Mouse (Mus musculus) liver, embryonic 15.5 days (tissue): ENCODE measurements around the gene Olfr458. TPM values are rescaled to one million over a fixed set of nuclear protein-coding genes. Genes with fewer than 3 reads are reported as not detected.
"Not testable (repeated sequence)": the region's sequence is repeated elsewhere in the genome, so short reads cannot be mapped to it uniquely, and the experiment has no call there.

Source experiments
- ATAC-seq: fragments of 200-750 bp; cut with Nextera tagmentation; 2 replicates; pipeline ENCODE4 v1.8.0; 2017; ENCODE audit warnings: moderate number of reproducible peaks, mild to moderate bottlenecking, moderate library complexity; ENCODE audit not compliant: insufficient read depth
- H3K27ac ChIP-seq: fragments of 300-500 bp; sonication (generic); replicated peaks from 2 replicates; pipeline ENCODE4 v1.5.1; 2015; ENCODE audit warnings: mild to moderate bottlenecking, inconsistent platforms
- H3K27me3 ChIP-seq: fragments of 300-500 bp; sonication (generic); 2 replicates; pipeline ENCODE4 v1.6.1; 2015; ENCODE audit warnings: mild to moderate bottlenecking, inconsistent platforms
- H3K36me3 ChIP-seq: fragments of 300-500 bp; sonication (generic); replicated peaks from 2 replicates; pipeline ENCODE4 v1.6.1; 2015; ENCODE audit warnings: moderate library complexity, mild to moderate bottlenecking, inconsistent platforms
- H3K4me1 ChIP-seq: fragments of 300-500 bp; sonication (generic); replicated peaks from 2 replicates; pipeline ENCODE4 v1.6.1; 2015; ENCODE audit warnings: inconsistent platforms
- H3K4me2 ChIP-seq: fragments of 300-500 bp; sonication (generic); 2 replicates; pipeline ENCODE4 v1.6.1; 2015; ENCODE audit warnings: moderate library complexity, mild to moderate bottlenecking, inconsistent platforms
- H3K4me3 ChIP-seq: fragments of 300-500 bp; sonication (generic); replicated peaks from 2 replicates; pipeline ENCODE4 v1.5.1; 2015; ENCODE audit warnings: mild to moderate bottlenecking, inconsistent platforms
- H3K9ac ChIP-seq: fragments of 300-500 bp; sonication (generic); 2 replicates; pipeline ENCODE4 v1.6.1; 2015; ENCODE audit warnings: moderate library complexity, mild to moderate bottlenecking, inconsistent platforms
- H3K9me3 ChIP-seq: fragments of 300-500 bp; sonication (generic); replicated peaks from 2 replicates; pipeline ENCODE4 v1.6.1; 2016; ENCODE audit warnings: inconsistent platforms
- WGBS: fragments of 180-500 bp; shearing (Covaris S2); methylation state at CpG from one replicate; pipeline ENCODE4 v1.1.7; 2015; ENCODE audit warnings: mixed read lengths; ENCODE audit not compliant: insufficient replicate concordance; 5-methylcytosine and 5-hydroxymethylcytosine counted together
- polyA plus RNA-seq: library from polyadenylated mRNA; unstranded; fragments of >200 nt; fragmentation: Nextera tagmentation; extraction: Ambion mirVana; gene quantifications from 2 replicates; pipeline ENCODE4 v1.2.1, GENCODE M21; 2015

The Olfr458 gene
- polyA plus RNA-seq = not detected in 2 replicates

DNA sequence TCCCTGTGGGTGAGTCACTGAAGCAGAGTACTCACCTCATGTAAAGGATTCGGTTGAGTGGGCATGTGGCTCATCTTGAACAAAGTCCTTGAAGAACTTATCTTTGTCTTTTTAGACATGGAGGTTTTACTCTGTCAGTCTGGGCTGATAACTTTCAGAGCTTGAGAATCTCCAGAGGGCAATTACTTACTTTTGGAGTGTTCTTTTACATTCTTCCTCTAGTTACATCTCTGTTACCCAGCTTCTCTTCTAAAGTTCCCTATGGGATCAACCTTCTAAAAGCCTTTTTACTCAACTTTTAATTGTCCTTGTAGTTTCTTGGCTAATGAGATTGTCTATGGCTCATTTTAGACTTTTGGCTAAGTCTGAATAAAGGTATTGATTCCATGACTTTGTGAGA is at the start of gene Olfr458:
Gene Olfr458, minus strand, starts transcription at position 101 of the 400 bp plus-strand sequence.
- Histone ChIP-seq H3K4me3 (no peak within 1 kb of the TSS), H3K27ac (no peak within 1 kb of the TSS), H3K27me3 (no peaks in the 10 kb centered on the region), H3K4me1 (no peaks in the 10 kb centered on the region), H3K9ac (no peak within 1 kb of the TSS), H3K9me3 (no peaks in the 10 kb centered on the region), H3K36me3 (no peaks in the 10 kb centered on the region), H3K4me2 (no peak within 1 kb of the TSS)
- 53% methylated on average over 1 of the region's 1 CpGs for WGBS
- ATAC-seq = no peak

DNA sequence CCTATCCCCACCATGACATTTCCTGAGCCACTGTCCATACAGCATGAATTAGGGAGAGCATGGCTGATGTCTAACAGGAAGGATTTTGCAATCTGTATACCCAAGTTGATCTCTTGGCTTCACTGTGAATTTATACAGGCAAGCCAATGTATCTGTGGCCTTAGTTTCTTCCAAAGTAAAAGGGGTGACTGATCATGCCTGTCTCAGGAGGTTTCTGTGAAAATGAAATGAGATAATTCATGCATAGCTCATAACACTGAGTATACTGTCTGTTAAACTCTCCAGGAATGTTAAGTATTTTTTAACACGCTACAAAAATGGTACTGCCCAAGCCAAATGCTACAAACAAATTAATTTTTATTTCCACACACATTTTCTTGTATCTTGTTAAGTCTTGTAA is 48.5 kb upstream of the Olfr458 start:
- 58% methylated on average over 1 of the region's 1 CpGs for WGBS
- no peak for ATAC-seq
- Histone ChIP-seq H3K9me3 (no peaks in the 10 kb centered on the region), H3K4me1 (no peaks in the 10 kb centered on the region), H3K36me3 (no peaks in the 10 kb centered on the region), H3K27ac (no peak overlapping the region), H3K4me2 (no peak overlapping the region), H3K27me3 (no peaks in the 10 kb centered on the region), H3K4me3 (no peak overlapping the region), H3K9ac (no peak overlapping the region)

DNA sequence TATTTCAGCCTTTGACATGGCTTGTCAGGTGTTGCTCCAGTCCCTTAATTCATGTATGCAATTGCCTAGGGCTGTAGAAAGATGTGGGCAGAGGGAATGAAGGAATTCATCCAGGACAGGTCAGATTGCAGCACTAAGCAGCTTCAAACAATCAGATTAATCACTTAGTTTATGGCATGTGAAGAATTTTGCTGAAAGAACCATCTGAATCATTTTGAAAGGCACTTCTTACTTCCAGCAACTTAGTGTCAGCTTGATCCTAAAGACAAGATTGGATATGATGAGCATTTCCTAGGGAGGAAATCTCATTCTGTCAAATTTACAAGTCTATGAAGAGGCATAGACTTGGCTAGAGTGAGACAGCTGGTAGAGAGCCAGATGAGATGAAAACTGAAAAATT is 44.3 kb upstream of the Olfr458 start:
- no peaks in the 10 kb centered on the region for H3K4me1 ChIP-seq

DNA sequence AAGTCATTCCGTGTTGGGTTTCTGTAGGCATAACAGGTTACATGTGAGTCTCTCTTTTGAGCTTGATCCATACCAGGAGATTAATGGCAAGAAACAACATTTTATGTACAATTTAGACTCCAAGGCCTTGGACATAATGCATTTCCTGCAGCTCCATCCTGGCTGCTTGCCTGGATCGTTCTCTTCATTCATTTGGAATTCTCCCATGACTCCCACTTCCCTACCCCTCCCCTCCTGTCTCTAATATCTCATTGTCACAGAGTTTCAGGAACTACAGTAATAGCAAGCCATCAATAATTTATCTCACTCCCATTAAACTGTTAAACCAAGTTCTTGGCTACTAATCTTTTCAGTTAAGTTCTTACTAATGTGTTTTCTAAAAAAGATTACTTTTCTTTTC is 38.5 kb upstream of the Olfr458 start:
- Histone ChIP-seq H3K4me3 (no peak overlapping the region), H3K9ac (no peak overlapping the region), H3K4me1 (no peaks in the 10 kb centered on the region), H3K27ac (no peak overlapping the region), H3K4me2 (no peak overlapping the region), H3K36me3 (no peaks in the 10 kb centered on the region), H3K9me3 (no peaks in the 10 kb centered on the region), H3K27me3 (no peaks in the 10 kb centered on the region)
- no peak for ATAC-seq
- WGBS = 59% methylated on average over 2 of the region's 2 CpGs

More for the DNA sequence above, 44.3 kb upstream of the Olfr458 start:
- Histone ChIP-seq H3K36me3 (no peaks in the 10 kb centered on the region), H3K27me3 (no peaks in the 10 kb centered on the region), H3K27ac (no peak overlapping the region), H3K4me2 (no peak overlapping the region), H3K9ac (no peak overlapping the region), H3K9me3 (no peaks in the 10 kb centered on the region), H3K4me3 (no peak overlapping the region)
- no peak for ATAC-seq

DNA sequence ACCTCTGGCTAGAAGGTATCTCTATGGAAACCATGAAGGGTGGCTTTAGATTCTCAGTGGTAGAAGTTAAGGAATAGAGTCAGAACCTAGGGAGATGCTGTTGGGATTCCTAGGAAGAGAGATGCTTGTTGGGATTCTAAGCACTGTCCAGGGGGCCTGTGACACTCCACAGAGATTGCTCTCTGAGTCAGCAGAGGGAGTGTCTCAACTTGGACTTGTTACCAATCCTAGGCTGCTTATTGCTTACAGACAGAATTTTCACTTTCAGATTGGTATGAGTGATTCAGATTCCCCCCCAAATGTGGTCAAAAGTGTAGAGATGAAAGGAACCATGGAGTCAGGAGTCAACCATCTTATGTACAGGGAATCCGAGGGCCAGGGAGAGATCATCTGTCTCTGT is 24.7 kb upstream of the Olfr458 start:
- Histone ChIP-seq H3K36me3 (no peaks in the 10 kb centered on the region), H3K4me3 (no peak overlapping the region), H3K27ac (no peak overlapping the region), H3K9ac (no peak overlapping the region), H3K27me3 (no peaks in the 10 kb centered on the region), H3K4me2 (no peak overlapping the region), H3K9me3 (no peaks in the 10 kb centered on the region), H3K4me1 (no peaks in the 10 kb centered on the region)
- no peak for ATAC-seq
- WGBS = 34% methylated on average over 1 of the region's 1 CpGs

DNA sequence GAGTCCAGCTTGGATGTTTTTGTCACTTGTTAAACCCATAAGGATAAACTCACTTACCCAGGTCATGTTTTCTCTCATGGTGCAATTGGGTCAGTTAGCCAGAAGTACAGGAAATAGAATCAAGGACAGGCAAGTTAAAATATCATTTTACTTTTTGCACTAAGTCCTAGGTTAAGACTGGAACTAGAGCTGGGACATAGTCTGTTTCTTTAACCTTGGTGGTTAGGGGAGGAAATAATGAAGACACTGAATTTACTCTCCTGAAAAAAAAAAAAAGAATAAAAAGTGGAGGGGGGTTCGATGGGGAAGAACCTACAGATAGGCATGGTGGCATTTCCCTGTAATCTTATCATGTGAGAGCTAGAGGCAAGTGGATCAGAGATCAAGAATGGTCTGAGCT is 22.1 kb upstream of the Olfr458 start, which contains the start of gene Olfr456:
Gene Olfr456, minus strand, starts transcription at position 101 of the 400 bp plus-strand sequence.
- no peak for ATAC-seq
- WGBS = 47% methylated on average over 1 of the region's 1 CpGs

DNA sequence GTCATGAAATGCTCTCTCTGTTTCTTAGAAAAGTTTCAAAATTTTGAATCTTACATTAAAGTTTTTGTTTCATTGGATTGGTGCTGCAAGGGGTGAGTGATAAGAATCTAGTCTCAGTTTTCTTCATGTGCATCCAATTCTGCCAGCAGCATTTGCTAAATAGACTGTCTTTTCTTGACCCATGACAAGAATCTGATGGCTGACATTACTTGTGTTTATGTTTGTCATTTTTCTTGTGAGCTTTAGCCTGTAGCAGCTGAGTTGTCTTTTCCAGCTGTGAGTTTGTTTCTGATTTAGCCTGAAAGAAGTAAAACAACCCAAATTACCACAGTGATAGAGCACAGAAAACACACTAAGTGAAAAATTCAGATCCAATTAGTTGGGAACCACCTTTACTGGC is 19.6 kb upstream of the Olfr458 start:
- Histone ChIP-seq H3K4me3 (no peak overlapping the region), H3K9me3 (no peaks in the 10 kb centered on the region), H3K4me2 (no peak overlapping the region), H3K27ac (no peak overlapping the region), H3K9ac (no peak overlapping the region), H3K36me3 (no peaks in the 10 kb centered on the region), H3K27me3 (no peaks in the 10 kb centered on the region), H3K4me1 (no peaks in the 10 kb centered on the region)
- ATAC-seq = no peak

More for the DNA sequence above, 22.1 kb upstream of the Olfr458 start, which contains the start of gene Olfr456:
- no peak within 1 kb of the TSS for H3K9ac ChIP-seq
- H3K4me1 ChIP-seq = no peaks in the 10 kb centered on the region
- no peak within 1 kb of the TSS for H3K4me3 ChIP-seq
- no peaks in the 10 kb centered on the region for H3K27me3 ChIP-seq
- no peak within 1 kb of the TSS for H3K27ac ChIP-seq
- H3K36me3 ChIP-seq = no peaks in the 10 kb centered on the region
- H3K9me3 ChIP-seq = no peaks in the 10 kb centered on the region
- no peak within 1 kb of the TSS for H3K4me2 ChIP-seq

DNA sequence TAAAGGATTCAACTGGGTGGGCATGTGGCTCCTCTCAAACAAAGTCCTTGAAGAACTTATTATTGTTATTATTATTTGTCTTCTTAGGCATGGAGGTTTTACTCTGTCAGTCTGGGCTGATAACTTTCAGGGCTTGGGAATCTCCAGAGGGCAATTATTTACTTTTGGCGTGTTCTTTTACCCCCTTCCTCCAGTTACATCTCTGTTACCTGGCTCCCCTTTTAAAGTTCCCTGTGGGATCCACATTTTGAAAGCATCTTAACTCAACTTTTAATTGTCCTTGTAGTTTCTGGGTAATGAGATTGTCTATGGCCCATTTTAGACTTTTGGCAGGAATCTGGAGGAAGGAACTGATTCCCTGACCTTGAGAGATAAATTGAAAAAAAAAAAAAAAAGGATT is 11.2 kb upstream of the Olfr458 start, which contains the start of gene Olfr457:
Gene Olfr457, minus strand, starts transcription at position 101 of the 400 bp plus-strand sequence.
- no peak within 1 kb of the TSS for H3K4me3 ChIP-seq
- no peak for ATAC-seq
- no peak within 1 kb of the TSS for H3K27ac ChIP-seq
- H3K4me2 ChIP-seq = no peak within 1 kb of the TSS
- no peaks in the 10 kb centered on the region for H3K9me3 ChIP-seq
- no peaks in the 10 kb centered on the region for H3K36me3 ChIP-seq
- H3K4me1 ChIP-seq = no peaks in the 10 kb centered on the region
- no peak within 1 kb of the TSS for H3K9ac ChIP-seq
- no peaks in the 10 kb centered on the region for H3K27me3 ChIP-seq
- WGBS = 60% methylated on average over 1 of the region's 1 CpGs

DNA sequence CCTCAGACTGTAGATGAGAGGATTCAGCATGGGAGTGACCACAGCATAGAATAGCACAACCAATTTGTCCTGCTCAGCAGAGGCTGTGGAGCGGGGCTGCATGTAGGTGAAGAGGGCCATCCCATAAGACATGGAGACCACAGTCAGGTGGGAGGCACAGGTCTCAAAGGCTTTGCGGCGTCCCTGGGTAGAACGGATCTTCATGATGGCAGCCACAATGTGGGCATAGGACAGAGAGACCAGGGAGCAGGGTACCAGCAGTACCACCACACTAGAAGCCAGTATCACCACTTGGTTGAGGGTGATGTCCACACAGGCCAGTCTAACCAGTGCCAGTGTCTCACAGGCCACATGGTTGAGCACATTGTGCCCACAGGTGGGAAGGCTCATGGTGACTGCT is 6.3 kb upstream of the Olfr458 start:
- H3K9ac ChIP-seq, ATAC-seq: not testable (repeated sequence)
- 78% methylated on average over 4 of the region's 4 CpGs for WGBS

DNA sequence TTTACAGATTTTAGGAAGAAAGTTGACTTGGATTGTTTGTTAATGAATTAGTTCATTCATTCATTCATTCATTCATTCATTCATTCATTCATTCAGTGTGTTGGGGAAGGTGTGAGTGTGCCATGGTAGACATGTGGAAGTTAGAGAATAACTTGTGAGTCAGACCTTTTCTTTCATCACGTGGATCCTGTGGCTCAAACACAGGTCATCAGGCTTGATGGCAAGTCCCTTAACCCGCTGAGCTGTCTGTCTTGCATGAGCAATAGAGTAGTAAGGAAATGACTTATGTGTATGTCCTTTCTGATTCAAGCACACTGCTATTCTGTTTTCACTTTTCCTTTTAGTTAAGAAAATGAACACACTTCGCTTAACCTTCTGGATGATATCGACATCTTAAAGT is 5.5 kb upstream of the Olfr458 start:
- H3K4me3 ChIP-seq = no peak overlapping the region
- no peaks in the 10 kb centered on the region for H3K9me3 ChIP-seq
- ATAC-seq = no peak
- H3K27me3 ChIP-seq = no peaks in the 10 kb centered on the region
- H3K4me1 ChIP-seq = no peaks in the 10 kb centered on the region
- H3K27ac ChIP-seq = no peak overlapping the region
- H3K36me3 ChIP-seq = no peaks in the 10 kb centered on the region
- H3K4me2 ChIP-seq = no peak overlapping the region
- no peak overlapping the region for H3K9ac ChIP-seq
- 74% methylated on average over 4 of the region's 4 CpGs for WGBS

More for the DNA sequence above, 6.3 kb upstream of the Olfr458 start:
- H3K9me3 ChIP-seq, H3K4me3 ChIP-seq, H3K27me3 ChIP-seq, H3K4me1 ChIP-seq, H3K36me3 ChIP-seq, H3K27ac ChIP-seq, H3K4me2 ChIP-seq: not testable (repeated sequence)

DNA sequence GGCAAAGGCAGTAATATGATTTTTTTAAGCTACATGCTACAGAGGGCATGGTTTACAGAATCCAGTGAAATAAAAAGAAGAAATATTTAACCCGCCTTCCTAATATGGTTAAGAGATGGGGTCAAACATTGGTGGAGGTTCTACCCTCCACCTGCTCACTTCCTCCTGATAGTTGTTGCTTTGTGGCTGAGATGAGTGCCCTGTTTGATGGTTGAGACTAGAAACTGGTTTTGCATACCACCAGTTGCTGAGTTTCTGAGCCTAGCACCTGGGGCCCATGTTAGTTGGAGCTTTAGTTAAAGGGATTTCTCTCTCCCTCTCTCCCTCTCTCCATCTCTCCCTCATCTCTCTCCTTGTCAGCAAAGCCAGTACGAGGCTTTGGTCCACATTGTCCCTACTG is 17.6 kb downstream of the Olfr458 start:
- H3K9ac ChIP-seq = no peak overlapping the region
- H3K4me2 ChIP-seq = no peak overlapping the region
- no peak for ATAC-seq
- no peaks in the 10 kb centered on the region for H3K4me1 ChIP-seq
- H3K4me3 ChIP-seq = no peak overlapping the region
- H3K27me3 ChIP-seq = no peaks in the 10 kb centered on the region
- WGBS = 58% methylated on average over 2 of the region's 2 CpGs
- H3K9me3 ChIP-seq = no peaks in the 10 kb centered on the region
- H3K36me3 ChIP-seq = no peaks in the 10 kb centered on the region
- no peak overlapping the region for H3K27ac ChIP-seq

DNA sequence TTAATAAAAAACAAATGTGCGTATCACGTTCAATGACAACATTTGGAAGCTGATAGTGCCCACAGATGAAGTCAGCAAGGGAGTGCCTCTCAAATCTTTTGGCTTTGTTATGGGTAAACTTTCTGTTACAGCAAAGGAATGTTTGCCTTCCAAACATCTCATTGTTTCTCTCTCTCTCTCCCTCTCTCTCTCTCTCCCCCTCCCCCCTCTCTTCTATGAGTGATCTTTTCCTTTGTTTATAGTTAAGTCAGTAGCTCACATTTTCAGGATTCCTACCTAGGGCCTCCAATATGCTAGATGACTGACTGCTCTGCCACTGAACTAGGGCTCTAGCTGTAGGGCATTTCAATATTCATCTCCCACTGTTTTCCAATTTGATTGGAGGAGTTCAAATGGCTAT is 20.5 kb downstream of the Olfr458 start:
- 56% methylated on average over 2 of the region's 2 CpGs for WGBS
- no peak overlapping the region for H3K27ac ChIP-seq
- no peak overlapping the region for H3K9ac ChIP-seq
- H3K36me3 ChIP-seq = no peaks in the 10 kb centered on the region
- no peak overlapping the region for H3K4me3 ChIP-seq
- no peaks in the 10 kb centered on the region for H3K4me1 ChIP-seq
- no peaks in the 10 kb centered on the region for H3K9me3 ChIP-seq
- H3K27me3 ChIP-seq = no peaks in the 10 kb centered on the region
- no peak overlapping the region for H3K4me2 ChIP-seq
- no peak for ATAC-seq
